Mouse (Mus musculus) ES-Bruce4 (cell line): ENCODE results near the gene Entpd7.

Experiments
- CTCF ChIP-seq: IDR thresholded peaks from one replicate; pipeline ENCODE4 v1.8.1; 2011; ENCODE audit warnings: low read depth, low read length
- POLR2A ChIP-seq: IDR thresholded peaks from one replicate; pipeline ENCODE4 v1.8.1; 2011; ENCODE audit warnings: low read length; ENCODE audit not compliant: insufficient read depth

GRCm38 (mm10) chr19:43777308-43777707 is 87.8 kb downstream of the Entpd7 start:
- TF ChIP-seq CTCF: no peak
- no peak for TF ChIP-seq POLR2A
